Mouse (Mus musculus): ENCODE data around the gene Ankrd39. TPM values are rescaled to one million over a fixed set of nuclear protein-coding genes. Genes with fewer than 3 reads are reported as not detected.

Gene Ankrd39
- polyA plus RNA-seq, 1 experiment from 2014 or later = 32.5 TPM

DNA sequence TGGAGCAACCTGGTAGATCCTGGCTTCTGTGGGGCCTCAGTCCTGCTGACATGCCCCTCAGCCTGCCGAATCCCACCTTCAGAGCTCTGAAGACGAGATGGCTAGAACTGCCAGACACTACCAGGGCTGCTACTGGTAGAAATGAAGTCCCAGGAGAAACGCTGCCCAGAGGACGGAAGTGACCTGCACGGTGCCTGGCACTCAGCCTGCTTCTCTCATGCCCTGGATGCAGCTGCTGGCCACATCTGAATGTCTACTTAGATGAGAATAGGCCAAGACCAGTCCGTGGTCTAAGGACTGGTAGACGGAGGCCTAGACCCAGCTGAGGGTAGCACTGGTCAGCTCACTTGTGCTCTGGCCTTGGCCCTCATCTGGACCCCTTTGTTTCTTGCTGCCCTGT is 16.3 kb downstream of the Ankrd39 start:
- no peaks in the 10 kb centered on the region for H3K27me3 ChIP-seq (ENCODE audit: control insufficient read depth, insufficient read depth, low read length)
- no peak overlapping the region for H3K4me3 ChIP-seq (ENCODE audit: low read length)
- H3K9ac ChIP-seq (ENCODE audit: low read length) = peak overlapping the region; percentile 9; the same call in 1 of the 2 replicates
- no peak overlapping the region for H3K4me2 ChIP-seq (ENCODE audit: low read depth, low read length)
- no peak for ATAC-seq (replicated peaks; ENCODE audit: extremely low read depth, insufficient read depth, low FRiP score)
- peak overlapping the region; percentile 22 for H3K27ac ChIP-seq (ENCODE audit: low read length)
- H3K36me3 ChIP-seq (ENCODE audit: control insufficient read depth, insufficient read depth) = peaks cover 12% of the 10 kb centered on the region
- WGBS = 78% methylated on average over 7 of the region's 7 CpGs
- H3K9me3 ChIP-seq (replicated peaks; ENCODE audit: control insufficient read depth, low read length) = no peaks in the 10 kb centered on the region
- H3K4me1 ChIP-seq (ENCODE audit: control insufficient read depth, insufficient read depth, low read length) = peaks cover 53% of the 10 kb centered on the region

DNA sequence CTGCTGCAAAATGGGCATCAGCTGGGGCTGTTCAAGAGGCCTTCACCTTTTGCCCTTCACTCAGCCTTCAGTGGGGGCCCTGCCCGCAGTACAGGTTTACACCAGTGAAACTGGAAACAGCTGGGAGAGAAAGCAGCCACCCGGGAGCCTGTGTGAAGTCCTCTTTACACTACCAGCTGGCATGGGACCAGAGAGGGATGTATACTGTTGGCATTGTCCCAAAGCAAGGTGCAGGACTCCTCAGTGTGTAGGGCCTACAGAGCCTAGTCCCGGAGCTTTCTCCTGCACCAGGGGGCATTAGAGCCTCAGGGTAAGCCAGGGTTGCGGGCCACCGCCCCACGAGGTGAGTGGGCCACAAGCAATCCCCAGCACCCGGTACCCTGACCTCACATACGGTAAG is 16.8 kb downstream of the Ankrd39 start:
- peak; percentile 25; the same call in 1 of the 2 replicates for ATAC-seq (replicated peaks; ENCODE audit: extremely low read depth, insufficient read depth, low FRiP score)
- 57% methylated on average over 8 of the region's 8 CpGs for WGBS
- Histone ChIP-seq H3K9me3 (replicated peaks; ENCODE audit: control insufficient read depth, low read length) (no peaks in the 10 kb centered on the region), H3K27ac (ENCODE audit: low read length) (peak overlapping the region; percentile 22), H3K4me2 (ENCODE audit: low read depth, low read length) (no peak overlapping the region), H3K4me3 (ENCODE audit: low read length) (no peak overlapping the region), H3K36me3 (ENCODE audit: control insufficient read depth, insufficient read depth) (peaks cover 15% of the 10 kb centered on the region), H3K9ac (ENCODE audit: low read length) (0 out of 2 replicates have a peak overlapping the region, but pooled peaks have one; percentile 9), H3K4me1 (ENCODE audit: control insufficient read depth, insufficient read depth, low read length) (peaks cover 48% of the 10 kb centered on the region), H3K27me3 (ENCODE audit: control insufficient read depth, insufficient read depth, low read length) (no peaks in the 10 kb centered on the region)

DNA sequence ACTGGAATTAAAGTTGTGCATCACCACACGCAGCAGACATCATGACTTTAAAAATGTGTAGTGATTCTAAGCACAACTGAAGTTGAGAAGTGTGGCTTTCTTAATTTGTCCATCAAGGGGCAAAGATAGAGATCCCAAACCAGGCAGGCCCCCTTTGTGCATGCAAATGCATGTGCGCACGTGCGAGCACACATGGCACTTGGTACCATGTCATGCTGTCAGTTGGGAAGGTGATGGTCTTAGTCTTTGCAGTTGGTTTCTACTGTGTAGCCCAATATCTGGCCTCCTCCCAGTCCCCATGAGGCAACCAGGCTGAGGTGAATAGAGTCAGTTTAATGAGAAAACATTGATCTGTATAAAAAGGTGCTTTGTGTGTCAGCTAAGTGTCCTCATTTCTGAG is 17.4 kb downstream of the Ankrd39 start:
- Histone ChIP-seq H3K9ac (ENCODE audit: low read length) (no peak overlapping the region), H3K4me2 (ENCODE audit: low read depth, low read length) (no peak overlapping the region), H3K4me3 (ENCODE audit: low read length) (no peak overlapping the region), H3K27ac (ENCODE audit: low read length) (peak overlapping the region; percentile 22), H3K9me3 (replicated peaks; ENCODE audit: control insufficient read depth, low read length) (no peaks in the 10 kb centered on the region), H3K36me3 (ENCODE audit: control insufficient read depth, insufficient read depth) (peaks cover 22% of the 10 kb centered on the region), H3K27me3 (ENCODE audit: control insufficient read depth, insufficient read depth, low read length) (no peaks in the 10 kb centered on the region), H3K4me1 (ENCODE audit: control insufficient read depth, insufficient read depth, low read length) (peaks cover 42% of the 10 kb centered on the region)
- WGBS = 89% methylated on average over 4 of the region's 4 CpGs
- no peak for ATAC-seq (replicated peaks; ENCODE audit: extremely low read depth, insufficient read depth, low FRiP score)

DNA sequence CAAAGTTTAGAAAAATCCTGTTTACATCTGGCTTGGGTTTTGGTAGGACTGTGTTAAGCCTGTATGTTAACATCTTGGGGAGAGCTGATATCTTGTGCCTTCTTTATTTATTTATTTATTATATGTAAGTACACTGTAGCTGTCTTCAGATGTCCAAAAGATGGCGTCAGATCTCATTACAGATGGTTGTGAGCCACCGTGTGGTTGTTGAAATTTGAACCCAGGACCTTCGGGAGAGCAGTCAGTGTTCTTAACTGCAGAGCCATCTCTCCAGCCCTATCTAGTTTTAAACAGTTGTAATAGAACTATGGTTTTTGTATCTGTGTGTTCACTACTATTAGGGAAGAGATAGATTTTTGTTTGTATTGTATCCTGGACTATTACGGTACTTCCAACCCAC is 18.0 kb downstream of the Ankrd39 start:
- H3K4me1 ChIP-seq (ENCODE audit: control insufficient read depth, insufficient read depth, low read length) = peaks cover 39% of the 10 kb centered on the region
- ATAC-seq (replicated peaks; ENCODE audit: extremely low read depth, insufficient read depth, low FRiP score) = no peak

GRCm38 (mm10) chr1:36528351-36528750 is 18.9 kb downstream of the Ankrd39 start:
- H3K9me3 ChIP-seq (replicated peaks; ENCODE audit: control insufficient read depth, low read length) = no peaks in the 10 kb centered on the region
- H3K4me1 ChIP-seq (ENCODE audit: control insufficient read depth, insufficient read depth, low read length) = peaks cover 39% of the 10 kb centered on the region
- H3K27me3 ChIP-seq (ENCODE audit: control insufficient read depth, insufficient read depth, low read length) = no peaks in the 10 kb centered on the region
- no peak overlapping the region for H3K9ac ChIP-seq (ENCODE audit: low read length)
- 26% methylated on average over 1 of the region's 1 CpGs for WGBS
- no peak for ATAC-seq (replicated peaks; ENCODE audit: extremely low read depth, insufficient read depth, low FRiP score)
- H3K36me3 ChIP-seq (ENCODE audit: control insufficient read depth, insufficient read depth) = peaks cover 26% of the 10 kb centered on the region
- no peak overlapping the region for H3K27ac ChIP-seq (ENCODE audit: low read length)
- no peak overlapping the region for H3K4me2 ChIP-seq (ENCODE audit: low read depth, low read length)
- H3K4me3 ChIP-seq (ENCODE audit: low read length) = no peak overlapping the region

More for the DNA sequence above, 18.0 kb downstream of the Ankrd39 start:
- 84% methylated on average over 4 of the region's 4 CpGs for WGBS
- H3K27ac ChIP-seq (ENCODE audit: low read length) = no peak overlapping the region
- H3K36me3 ChIP-seq (ENCODE audit: control insufficient read depth, insufficient read depth) = peaks cover 26% of the 10 kb centered on the region
- H3K27me3 ChIP-seq (ENCODE audit: control insufficient read depth, insufficient read depth, low read length) = no peaks in the 10 kb centered on the region
- no peak overlapping the region for H3K4me2 ChIP-seq (ENCODE audit: low read depth, low read length)
- no peak overlapping the region for H3K4me3 ChIP-seq (ENCODE audit: low read length)
- H3K9ac ChIP-seq (ENCODE audit: low read length) = no peak overlapping the region
- no peaks in the 10 kb centered on the region for H3K9me3 ChIP-seq (replicated peaks; ENCODE audit: control insufficient read depth, low read length)

DNA sequence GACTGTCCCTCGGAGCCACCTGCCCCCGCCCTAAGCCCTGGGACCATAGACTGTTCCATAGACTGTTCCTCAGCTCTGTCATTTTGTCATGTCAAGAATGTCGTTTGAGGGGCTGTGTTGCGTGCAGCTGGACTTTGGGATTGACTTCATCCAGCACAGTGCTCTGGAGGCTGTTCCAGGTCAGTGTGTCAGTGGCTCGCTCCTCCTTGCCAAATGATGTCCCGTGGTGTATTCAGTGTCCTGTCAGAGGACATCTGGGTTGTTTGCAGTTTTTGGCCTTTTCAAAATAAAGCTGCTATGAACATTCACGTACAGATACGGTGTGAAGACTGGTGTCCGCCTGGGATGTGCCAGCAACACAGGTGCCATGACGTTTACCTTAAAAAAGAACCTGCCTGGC is 20.3 kb downstream of the Ankrd39 start:
- Histone ChIP-seq H3K27me3 (ENCODE audit: control insufficient read depth, insufficient read depth, low read length) (no peaks in the 10 kb centered on the region), H3K27ac (ENCODE audit: low read length) (no peak overlapping the region), H3K9ac (ENCODE audit: low read length) (no peak overlapping the region), H3K4me1 (ENCODE audit: control insufficient read depth, insufficient read depth, low read length) (peaks cover 48% of the 10 kb centered on the region), H3K36me3 (ENCODE audit: control insufficient read depth, insufficient read depth) (peaks cover 31% of the 10 kb centered on the region), H3K9me3 (replicated peaks; ENCODE audit: control insufficient read depth, low read length) (no peaks in the 10 kb centered on the region), H3K4me3 (ENCODE audit: low read length) (no peak overlapping the region), H3K4me2 (ENCODE audit: low read depth, low read length) (no peak overlapping the region)
- ATAC-seq (replicated peaks; ENCODE audit: extremely low read depth, insufficient read depth, low FRiP score) = no peak
- WGBS = 82% methylated on average over 10 of the region's 10 CpGs

DNA sequence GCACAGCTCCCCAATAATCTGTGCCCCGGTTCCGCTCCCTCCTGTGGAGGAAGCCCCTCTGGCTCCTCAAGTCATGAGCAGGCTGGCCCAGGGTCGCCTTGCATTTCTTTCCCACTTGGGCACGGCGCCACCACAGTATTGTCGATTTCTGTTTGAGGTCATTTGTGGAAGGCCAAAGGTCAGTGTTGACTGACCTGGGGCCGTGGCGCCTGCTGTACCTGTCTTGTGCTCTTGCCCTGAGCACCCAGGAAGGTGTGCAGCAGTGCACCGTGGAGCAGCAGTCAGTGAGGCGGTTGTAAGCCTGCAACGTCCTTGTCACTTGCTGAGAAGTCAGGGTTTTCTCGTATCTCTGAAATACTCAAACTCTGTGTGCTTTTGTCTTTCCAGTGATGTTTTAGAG is 21.5 kb downstream of the Ankrd39 start:
- Histone ChIP-seq H3K4me1 (ENCODE audit: control insufficient read depth, insufficient read depth, low read length) (peaks cover 37% of the 10 kb centered on the region), H3K27ac (ENCODE audit: low read length) (no peak overlapping the region), H3K36me3 (ENCODE audit: control insufficient read depth, insufficient read depth) (peaks cover 39% of the 10 kb centered on the region), H3K4me2 (ENCODE audit: low read depth, low read length) (no peak overlapping the region), H3K9ac (ENCODE audit: low read length) (no peak overlapping the region), H3K9me3 (replicated peaks; ENCODE audit: control insufficient read depth, low read length) (no peaks in the 10 kb centered on the region), H3K27me3 (ENCODE audit: control insufficient read depth, insufficient read depth, low read length) (no peaks in the 10 kb centered on the region), H3K4me3 (ENCODE audit: low read length) (no peak overlapping the region)
- ATAC-seq (replicated peaks; ENCODE audit: extremely low read depth, insufficient read depth, low FRiP score) = no peak
- WGBS = 87% methylated on average over 12 of the region's 12 CpGs

- peak overlapping the region; percentile 90 for H3K27ac ChIP-seq (ENCODE audit: low read length)
- H3K4me1 ChIP-seq (ENCODE audit: control insufficient read depth, insufficient read depth, low read length) = peaks cover 31% of the 10 kb centered on the region
- H3K27me3 ChIP-seq (ENCODE audit: control insufficient read depth, insufficient read depth, low read length) = no peaks in the 10 kb centered on the region
- no peak overlapping the region for H3K4me2 ChIP-seq (ENCODE audit: low read depth, low read length)
- 73% methylated on average over 5 of the region's 5 CpGs for WGBS
- ATAC-seq (replicated peaks; ENCODE audit: extremely low read depth, insufficient read depth, low FRiP score) = no peak
- no peak overlapping the region for H3K4me3 ChIP-seq (ENCODE audit: low read length)
- peaks cover 53% of the 10 kb centered on the region for H3K36me3 ChIP-seq (ENCODE audit: control insufficient read depth, insufficient read depth)
- H3K9me3 ChIP-seq (replicated peaks; ENCODE audit: control insufficient read depth, low read length) = no peaks in the 10 kb centered on the region
- no peak overlapping the region for H3K9ac ChIP-seq (ENCODE audit: low read length)
Observed at GRCm38 (mm10) chr1:36524058-36524457, 23.2 kb downstream of the Ankrd39 start.

DNA sequence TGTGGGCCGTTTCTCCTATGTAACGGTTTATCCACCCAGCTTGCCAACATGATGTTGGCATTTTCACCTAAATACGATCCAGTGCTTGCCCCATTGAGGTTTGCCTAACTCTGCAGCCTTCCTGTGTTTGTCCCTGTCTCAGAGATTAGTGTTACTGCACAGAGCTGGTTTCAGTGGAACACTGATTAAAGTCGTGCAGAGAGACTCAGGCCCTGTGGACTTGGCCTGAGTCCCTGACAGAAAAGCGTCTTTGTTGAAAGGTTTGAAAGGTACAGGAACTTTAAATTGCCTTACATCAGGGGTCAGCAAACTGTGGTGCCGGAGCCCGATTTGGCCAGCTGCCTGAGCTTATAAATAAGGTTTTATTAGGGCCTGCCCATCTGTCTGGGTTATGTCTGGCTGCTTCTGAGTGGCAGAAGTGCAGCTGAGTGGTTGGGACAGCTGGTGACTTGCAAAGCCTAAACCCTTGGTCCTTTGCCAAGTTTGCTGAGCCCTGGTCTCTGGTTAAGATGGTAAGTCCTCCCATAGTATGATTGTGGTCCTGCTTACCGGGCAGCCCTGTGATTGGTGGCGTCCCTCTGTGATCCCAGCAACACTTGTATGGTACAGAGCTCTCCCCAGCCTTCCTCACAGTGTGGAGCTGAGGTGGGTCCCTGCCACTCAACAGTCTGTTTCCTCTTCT is 23.8 kb downstream of the Ankrd39 start:
- H3K27ac ChIP-seq (ENCODE audit: low read length) = peak overlapping the region; percentile 90
- WGBS = 40% methylated on average over 9 of the region's 9 CpGs
- peak; percentile 82 for ATAC-seq (replicated peaks; ENCODE audit: extremely low read depth, insufficient read depth, low FRiP score)
- peak overlapping the region; percentile 47; the same call in 1 of the 2 replicates for H3K9ac ChIP-seq (ENCODE audit: low read length)
- H3K4me1 ChIP-seq (ENCODE audit: control insufficient read depth, insufficient read depth, low read length) = peaks cover 31% of the 10 kb centered on the region
- no peak overlapping the region for H3K4me3 ChIP-seq (ENCODE audit: low read length)
- peak overlapping the region; percentile 4; the same call in 1 of the 2 replicates for H3K4me2 ChIP-seq (ENCODE audit: low read depth, low read length)
- no peaks in the 10 kb centered on the region for H3K27me3 ChIP-seq (ENCODE audit: control insufficient read depth, insufficient read depth, low read length)
- no peaks in the 10 kb centered on the region for H3K9me3 ChIP-seq (replicated peaks; ENCODE audit: control insufficient read depth, low read length)
- peaks cover 53% of the 10 kb centered on the region for H3K36me3 ChIP-seq (ENCODE audit: control insufficient read depth, insufficient read depth)
